Mouse (Mus musculus) fat pad, adult 2 months (tissue): ENCODE measurements around the gene Itpr2.
"Not testable (repeated sequence)": the region's sequence is repeated elsewhere in the genome, so short reads cannot be mapped to it uniquely, and the experiment has no call there.

Experiments
- DNase-seq: peaks from one replicate; pipeline ENCODE4 v3.0.0-alpha.2; 2011; ENCODE audit warnings: low read depth, low spot score; ENCODE audit errors: extremely low read depth

The Itpr2 gene

GRCm38 (mm10) chr6:146473216-146473955, 28.6 kb downstream of the Itpr2 start:
- DNase-seq: peak; percentile 91

- no peak for DNase-seq
Observed at GRCm38 (mm10) chr6:146470378-146470777, 31.6 kb downstream of the Itpr2 start.

DNA sequence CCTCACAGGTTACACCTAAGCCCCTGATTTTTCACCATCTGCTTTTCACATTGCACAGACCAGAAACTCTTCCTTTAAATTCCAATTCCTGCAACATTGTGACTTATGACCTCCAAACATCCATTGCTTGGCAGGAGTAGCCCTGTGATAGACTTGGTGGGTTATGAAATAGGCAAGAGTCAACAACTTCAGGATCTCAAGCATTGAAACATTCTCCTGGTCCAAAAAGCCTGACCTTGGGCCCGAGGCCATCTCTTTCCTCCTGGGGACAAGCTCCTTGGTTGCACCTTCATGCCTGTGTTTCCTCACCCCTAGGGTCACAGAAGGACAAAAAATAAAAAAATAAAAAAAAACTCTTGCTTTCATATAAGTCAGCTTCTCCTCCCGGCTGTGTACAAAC, 32.1 kb downstream of the Itpr2 start:
- DNase-seq: no peak

- DNase-seq: no peak
Observed at GRCm38 (mm10) chr6:146468361-146468760, 33.7 kb downstream of the Itpr2 start.

GRCm38 (mm10) chr6:146464645-146465042, 37.4 kb downstream of the Itpr2 start:
- not testable (repeated sequence) for DNase-seq

- peak; percentile 88 for DNase-seq
Observed at GRCm38 (mm10) chr6:146464014-146464644, 37.9 kb downstream of the Itpr2 start.

DNA sequence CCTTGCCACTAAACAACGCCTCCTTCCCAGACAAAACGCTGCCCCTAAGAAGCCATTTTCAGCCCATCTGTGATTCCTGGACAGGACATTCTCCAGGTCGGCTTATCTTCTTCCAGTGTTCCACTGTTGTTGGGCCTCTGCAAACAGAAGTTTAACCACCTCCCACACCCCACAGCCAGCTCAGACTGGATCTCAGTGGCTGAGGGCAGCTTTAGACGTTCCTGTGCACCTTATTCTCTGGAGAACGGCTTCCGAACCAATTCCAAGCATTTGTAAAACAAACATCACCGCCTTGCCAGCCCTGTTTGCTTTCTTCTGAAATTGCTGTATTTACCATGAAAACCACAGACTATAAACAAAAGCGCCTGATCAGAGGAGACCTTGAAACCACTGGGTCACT, 41.1 kb downstream of the Itpr2 start:
- DNase-seq: no peak

DNA sequence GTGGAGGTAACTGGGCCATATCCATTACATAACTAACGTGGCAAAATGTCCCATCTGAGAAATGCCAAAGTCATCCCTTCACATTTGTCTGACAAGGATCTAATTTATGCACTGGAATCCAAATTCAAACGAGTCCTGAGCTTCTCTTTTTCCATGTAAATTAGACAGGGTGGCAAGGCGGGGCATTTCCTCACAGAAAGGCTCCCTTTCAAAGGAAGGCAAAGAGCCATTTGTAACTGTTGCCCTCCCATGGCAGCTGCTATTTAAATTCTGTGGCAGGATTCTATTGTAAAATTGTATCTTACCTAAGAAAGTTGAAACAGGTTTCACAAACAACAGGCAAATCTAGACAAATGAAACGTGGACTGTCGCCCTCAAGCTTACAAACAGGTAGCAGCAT, 43.6 kb downstream of the Itpr2 start:
- DNase-seq: no peak

DNA sequence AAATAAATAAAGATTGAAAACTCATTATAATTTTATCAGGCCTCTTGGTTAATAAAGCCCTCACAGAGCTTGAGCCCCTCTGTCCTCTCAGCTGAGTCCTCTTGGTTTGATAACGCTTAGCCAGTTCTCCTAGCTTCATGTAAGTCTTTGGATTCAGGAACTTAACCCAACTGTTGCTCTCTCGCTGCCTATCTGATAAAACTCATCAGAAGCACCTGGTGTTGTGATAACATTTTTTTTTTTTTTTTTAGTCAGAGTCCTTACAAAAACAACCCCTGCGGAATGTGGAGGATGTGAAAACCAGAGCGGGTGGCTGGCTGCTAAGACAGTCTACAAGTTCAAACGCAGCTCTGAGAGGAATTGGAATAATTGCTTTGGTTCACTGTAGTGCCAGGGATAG, 45.3 kb downstream of the Itpr2 start:
- no peak for DNase-seq

GRCm38 (mm10) chr6:146454520-146455511, 47.2 kb downstream of the Itpr2 start:
- no peak for DNase-seq

- no peak for DNase-seq
Observed at GRCm38 (mm10) chr6:146452474-146452873, 49.5 kb downstream of the Itpr2 start.

DNA sequence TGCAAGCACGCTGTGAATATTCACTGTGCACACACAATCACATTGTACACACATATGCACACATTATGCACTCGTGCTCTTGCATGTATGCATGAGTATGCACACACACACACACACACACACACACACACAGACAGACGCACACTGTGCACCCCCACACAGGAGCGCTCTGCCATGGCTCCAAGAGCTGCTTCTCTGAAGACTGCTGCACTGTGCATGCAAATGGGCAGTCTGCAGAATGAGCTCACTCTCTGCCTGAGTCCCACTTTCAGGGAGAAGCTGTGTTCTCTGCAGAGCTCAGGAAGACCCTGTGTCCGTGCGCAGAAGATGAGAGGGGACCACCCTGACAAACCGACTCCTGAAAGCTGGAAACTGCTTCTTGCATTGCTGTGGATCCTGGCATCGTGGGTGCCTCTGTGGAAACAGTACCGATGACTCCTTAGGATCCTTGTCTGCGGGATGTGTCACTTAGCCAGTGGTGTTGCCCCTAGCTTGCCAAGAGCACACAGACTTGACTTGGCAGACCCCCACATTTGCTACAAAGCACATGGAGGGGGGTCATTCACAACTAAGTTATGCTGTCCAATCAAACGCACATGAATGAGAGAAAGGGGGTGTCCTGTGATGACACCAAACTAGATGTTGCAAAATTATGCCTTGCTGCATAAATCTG, 55.9 kb downstream of the Itpr2 start:
- DNase-seq: no peak

GRCm38 (mm10) chr6:146439826-146440225, 62.2 kb downstream of the Itpr2 start:
- DNase-seq: no peak

- DNase-seq: no peak
Observed at GRCm38 (mm10) chr6:146439071-146439818, 62.8 kb downstream of the Itpr2 start.

- no peak for DNase-seq
Observed at GRCm38 (mm10) chr6:146438057-146438456, 64.0 kb downstream of the Itpr2 start.

DNA sequence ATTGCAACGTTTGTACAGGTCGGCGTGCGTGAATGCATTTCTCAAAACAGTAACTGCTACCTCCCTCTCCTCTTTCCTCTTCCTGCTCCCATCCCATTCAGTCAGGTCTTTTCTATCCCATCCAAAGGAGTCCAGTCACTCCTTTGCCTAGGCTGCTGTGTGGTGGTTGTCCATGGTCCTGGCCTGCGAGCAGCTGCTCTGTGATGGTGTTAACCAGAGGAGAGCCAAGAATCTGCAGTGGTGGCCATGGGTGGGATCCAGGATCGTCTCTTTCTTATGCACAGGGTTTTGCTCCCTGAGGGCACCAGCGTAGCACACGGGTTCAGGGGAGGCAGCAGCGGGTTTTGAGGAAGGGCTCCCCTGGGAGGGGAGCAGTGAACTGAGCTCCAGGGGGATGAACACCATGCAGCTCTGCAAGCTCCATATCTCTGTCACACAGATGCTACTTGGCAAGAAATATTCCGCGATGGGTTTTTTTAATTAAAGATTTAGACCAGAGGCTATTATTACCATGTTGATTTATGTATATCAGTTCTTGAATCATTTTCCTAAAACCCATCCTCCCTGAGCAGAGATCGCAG, 65.0 kb downstream of the Itpr2 start:
- DNase-seq: no peak

GRCm38 (mm10) chr6:146434217-146434616, 67.8 kb downstream of the Itpr2 start:
- DNase-seq: no peak

- no peak for DNase-seq
Observed at GRCm38 (mm10) chr6:146432218-146432865, 69.7 kb downstream of the Itpr2 start.

GRCm38 (mm10) chr6:146431777-146432176, 70.2 kb downstream of the Itpr2 start:
- peak; percentile 67 for DNase-seq
